8 mouse cellular contexts compared by ENCODE assay signal in the genomic region with DNA sequence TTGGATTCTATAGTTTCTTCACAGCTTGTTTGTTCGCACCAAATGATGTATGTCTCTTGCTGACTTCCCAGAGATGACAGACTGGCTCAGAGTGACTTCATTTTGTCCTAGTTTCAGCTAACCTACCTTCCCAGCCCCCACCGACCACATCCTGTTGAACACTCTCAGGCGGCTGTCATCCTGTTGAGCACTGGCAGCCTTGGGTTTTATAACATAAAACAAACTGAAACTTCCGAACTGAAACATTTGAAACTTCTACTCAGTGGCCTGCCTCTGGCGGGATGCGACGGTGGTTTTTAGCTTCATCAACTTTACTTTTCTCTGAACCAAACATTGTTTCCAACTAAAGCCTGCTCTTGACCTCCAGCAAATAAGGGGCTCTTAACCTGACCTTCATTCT. TPM values are rescaled to one million over a fixed set of nuclear protein-coding genes. Genes with fewer than 3 reads are reported as not detected.
DNase-seq lines count a peak whose midpoint lies in the region; ATAC-seq lines count a peak whose summit lies in the region.

No protein-coding gene starts in this region.

- WGBS in forebrain, embryonic 11.5 days = 72% methylated on average over 7 of the region's 7 CpGs

- no peak for ATAC-seq in forebrain, embryonic 11.5 days (replicated peaks; ENCODE audit: low FRiP score)

- H3K36me3 ChIP-seq in megakaryocyte, embryonic 14.5 days (replicated peaks; ENCODE audit: low read length) = no peaks in the 10 kb centered on the region
- H3K36me3 ChIP-seq in forebrain, embryonic 11.5 days (ENCODE audit: control insufficient read depth, insufficient read depth, low read length) = no peaks in the 10 kb centered on the region

- H3K27me3 ChIP-seq in megakaryocyte, embryonic 14.5 days (replicated peaks) = no peaks in the 10 kb centered on the region
- no peaks in the 10 kb centered on the region for H3K27me3 ChIP-seq in forebrain, embryonic 11.5 days (ENCODE audit: control insufficient read depth, insufficient read depth, low read length)

- no peaks in the 10 kb centered on the region for H3K9me3 ChIP-seq in megakaryocyte, embryonic 14.5 days
- no peaks in the 10 kb centered on the region for H3K9me3 ChIP-seq in forebrain, embryonic 11.5 days (ENCODE audit: control insufficient read depth, low read length)

- H3K4me1 ChIP-seq in megakaryocyte, embryonic 14.5 days = peaks cover 35% of the 10 kb centered on the region
- H3K4me1 ChIP-seq in forebrain, embryonic 11.5 days (replicated peaks; ENCODE audit: control insufficient read depth, insufficient read depth, low read length) = no peaks in the 10 kb centered on the region

- no peak overlapping the region for H3K9ac ChIP-seq in forebrain, embryonic 11.5 days (ENCODE audit: low read length)

- peak; percentile 7 for DNase-seq in kidney, adult 11 months
- DNase-seq in kidney, adult 8-10 months = no peak
- DNase-seq in kidney, postnatal 10 days = peak; percentile 51
- peak; percentile 91 for DNase-seq in thymus, postnatal 25 days
- DNase-seq in forebrain, embryonic 11.5 days (ENCODE audit: low spot score) = no peak
- DNase-seq in right cerebral cortex, postnatal 25 days = no peak
- DNase-seq in adrenal gland, postnatal 25 days = no peak

- H3K27ac ChIP-seq in forebrain, embryonic 11.5 days (ENCODE audit: low read depth, low read length) = no peak overlapping the region

- no peak overlapping the region for H3K4me2 ChIP-seq in forebrain, embryonic 11.5 days (ENCODE audit: low read depth, low read length, severe bottlenecking)

- peak overlapping the region; percentile 84 for H3K4me3 ChIP-seq in megakaryocyte, embryonic 14.5 days (replicated peaks)
- H3K4me3 ChIP-seq in forebrain, embryonic 11.5 days (ENCODE audit: low read depth, low read length) = no peak overlapping the region

RNA-seq across cellular contexts. Expression of a gene that starts 14.3 kb away (rescaled TPM):
- 0.49 TPM in 1 of 2 replicates, not detected in the other for polyA plus RNA-seq in megakaryocyte, embryonic 14.5 days (2012; ENCODE audit: insufficient read depth, low replicate concordance)
- 17.9 and 20.5 TPM in 2 replicates for polyA plus RNA-seq in forebrain, embryonic 11.5 days (2014; fragmentation: Nextera tagmentation; extraction: Ambion mirVana)
- total RNA-seq in adrenal gland, postnatal 25 days (2021) = 11.4 and 13.1 TPM in 2 replicates

RNA-seq across cellular contexts. Expression of a gene that starts 17.1 kb away (rescaled TPM):
- polyA plus RNA-seq in megakaryocyte, embryonic 14.5 days (2012; ENCODE audit: insufficient read depth, low replicate concordance) = 47.3 and 75.6 TPM in 2 replicates
- polyA plus RNA-seq in forebrain, embryonic 11.5 days (2014; fragmentation: Nextera tagmentation; extraction: Ambion mirVana) = 718 and 776 TPM in 2 replicates
- total RNA-seq in adrenal gland, postnatal 25 days (2021) = 738 and 757 TPM in 2 replicates

RNA-seq across cellular contexts. Expression of a gene that starts 24.7 kb away (rescaled TPM):
- polyA plus RNA-seq in megakaryocyte, embryonic 14.5 days (2012; ENCODE audit: insufficient read depth, low replicate concordance) = 0.99 and 1.0 TPM in 2 replicates
- polyA plus RNA-seq in forebrain, embryonic 11.5 days (2014; fragmentation: Nextera tagmentation; extraction: Ambion mirVana) = 19.1 and 21.7 TPM in 2 replicates
- total RNA-seq in adrenal gland, postnatal 25 days (2021) = 20.6 and 22.2 TPM in 2 replicates

RNA-seq across cellular contexts. Expression of a gene that starts 53.9 kb away (rescaled TPM):
- 0.32 TPM in 1 of 2 replicates, not detected in the other for polyA plus RNA-seq in megakaryocyte, embryonic 14.5 days (2012; ENCODE audit: insufficient read depth, low replicate concordance)
- 1.00 and 1.2 TPM in 2 replicates for polyA plus RNA-seq in forebrain, embryonic 11.5 days (2014; fragmentation: Nextera tagmentation; extraction: Ambion mirVana)
- total RNA-seq in adrenal gland, postnatal 25 days (2021) = 1.6 and 2.0 TPM in 2 replicates

Comparison
In these comparisons a context has a peak if more than half of its experiments do, and no peak if none do; other contexts are left out.
1. DNase-seq: peak in kidney, adult 11 months (single experiment), kidney, postnatal 10 days (single experiment) and thymus, postnatal 25 days (single experiment); none in kidney, adult 8-10 months (0 of 2), forebrain, embryonic 11.5 days (single experiment), right cerebral cortex, postnatal 25 days (single experiment) and adrenal gland, postnatal 25 days (single experiment).
2. RNA of a gene that starts 14.3 kb away (polyA plus RNA-seq): 17.9 to 20.5 TPM in forebrain, embryonic 11.5 days; 0.49 TPM in megakaryocyte, embryonic 14.5 days; every median in the first group is over 10 times any median in the second.